Mouse (Mus musculus): ENCODE data around the gene Phf10.
"Not testable (repeated sequence)": the region's sequence is repeated elsewhere in the genome, so short reads cannot be mapped to it uniquely, and the experiment has no call there.

Gene Phf10

GRCm38 (mm10) chr17:14960951-14961556, at the start of gene Phf10:
Gene Phf10, minus strand, starts transcription at chr17:14961273.
- peak; percentile 87 for ATAC-seq (ENCODE audit: insufficient number of reproducible peaks, low FRiP score, low TSS enrichment)

GRCm38 (mm10) chr17:15009706-15010413, 48.8 kb upstream of the Phf10 start, which contains the start of gene Gm3435:
Gene Gm3435, plus strand, starts transcription at chr17:15010176.
- ATAC-seq (ENCODE audit: insufficient number of reproducible peaks, low FRiP score, low TSS enrichment) = peak; percentile 95

- ATAC-seq (ENCODE audit: insufficient number of reproducible peaks, low FRiP score, low TSS enrichment) = not testable (repeated sequence)
Observed at GRCm38 (mm10) chr17:15009088-15009487, 48.0 kb upstream of the Phf10 start.

- ATAC-seq (ENCODE audit: insufficient number of reproducible peaks, low FRiP score, low TSS enrichment) = not testable (repeated sequence)
Observed at GRCm38 (mm10) chr17:15000047-15000446, 39.0 kb upstream of the Phf10 start.

DNA sequence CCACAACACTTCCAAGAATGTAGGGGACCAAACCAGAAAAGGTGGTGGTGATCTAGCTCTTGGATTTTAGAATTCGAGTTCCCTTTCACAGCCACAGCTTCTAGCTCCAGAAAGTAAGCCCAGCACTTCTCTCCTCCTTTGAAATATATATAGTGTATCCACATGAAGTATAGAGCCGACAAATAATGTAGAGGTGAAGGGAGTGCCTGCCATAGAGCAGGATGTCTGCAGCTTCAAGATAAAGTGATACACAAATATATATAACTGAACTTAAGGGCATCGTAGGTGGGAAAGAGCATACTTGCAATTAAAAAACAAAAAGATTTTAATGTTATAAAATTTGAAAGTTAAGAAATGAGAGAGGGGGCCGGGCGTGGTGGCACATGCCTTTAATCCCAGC, 33.1 kb upstream of the Phf10 start:
- not testable (repeated sequence) for ATAC-seq (ENCODE audit: insufficient number of reproducible peaks, low FRiP score, low TSS enrichment)

- peak; percentile 38 for ATAC-seq (ENCODE audit: insufficient number of reproducible peaks, low FRiP score, low TSS enrichment)
Observed at GRCm38 (mm10) chr17:14993139-14993832, 32.2 kb upstream of the Phf10 start.

DNA sequence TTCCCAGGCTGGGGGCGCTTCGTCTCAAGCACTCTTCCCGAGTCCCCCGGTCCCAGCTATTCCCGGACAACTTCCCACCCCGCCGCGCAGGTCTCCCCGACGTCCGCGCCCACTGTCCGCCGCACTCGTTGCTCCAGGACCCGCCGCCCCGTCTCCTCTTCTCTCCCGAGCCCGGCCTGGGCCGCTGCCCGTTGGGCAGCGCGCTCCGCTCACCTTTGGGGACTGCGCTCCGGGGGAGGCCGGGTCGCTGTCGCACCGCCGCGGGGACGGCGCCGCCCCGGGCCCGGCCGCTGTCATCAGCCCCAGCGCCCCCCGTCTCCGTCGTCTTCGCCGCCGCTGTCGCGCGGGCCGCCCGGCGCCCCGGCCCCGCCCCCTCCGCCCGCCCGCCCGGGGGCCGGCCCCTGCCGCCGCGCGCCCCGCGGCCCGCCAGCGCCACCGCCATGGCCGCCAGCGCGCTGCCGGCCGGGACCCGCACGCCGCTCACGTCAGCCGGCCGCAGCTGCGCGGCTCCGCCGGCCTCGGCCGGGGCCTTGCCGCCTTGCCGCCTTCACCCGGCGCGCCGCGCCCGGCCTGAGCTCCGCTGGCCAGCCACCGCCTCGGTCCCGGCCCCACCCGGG, 31.6 kb upstream of the Phf10 start:
- ATAC-seq (ENCODE audit: insufficient number of reproducible peaks, low FRiP score, low TSS enrichment) = peak; percentile 81

DNA sequence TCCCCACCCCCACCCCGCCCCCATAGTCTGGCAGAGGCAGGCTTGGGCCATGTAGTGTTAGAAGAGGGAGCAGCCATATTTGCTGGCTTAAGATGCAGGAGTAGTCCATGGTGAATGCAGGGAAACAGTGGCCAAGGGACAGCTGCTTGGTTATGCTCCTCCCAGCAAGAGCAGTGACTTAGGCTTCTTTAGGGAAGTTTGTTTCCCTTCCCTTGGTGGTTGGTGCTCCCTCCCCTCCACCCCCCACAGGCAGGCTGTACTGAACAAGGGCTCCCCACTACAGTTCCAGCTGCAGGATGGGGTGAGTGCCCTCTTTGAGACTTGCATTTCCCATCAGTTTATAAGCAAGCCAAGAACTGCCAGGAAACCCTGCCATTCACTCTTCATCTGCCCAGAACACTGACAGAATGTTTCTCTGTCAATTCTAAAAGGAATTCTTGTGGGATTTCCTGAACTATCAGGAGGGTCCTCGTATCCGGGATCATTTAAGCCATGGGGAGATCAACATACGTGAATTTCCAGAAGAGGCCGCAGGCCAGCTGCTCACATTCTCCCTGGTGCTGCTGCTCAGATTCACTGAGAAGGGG, 29.1 kb upstream of the Phf10 start:
- not testable (repeated sequence) for ATAC-seq (ENCODE audit: insufficient number of reproducible peaks, low FRiP score, low TSS enrichment)

DNA sequence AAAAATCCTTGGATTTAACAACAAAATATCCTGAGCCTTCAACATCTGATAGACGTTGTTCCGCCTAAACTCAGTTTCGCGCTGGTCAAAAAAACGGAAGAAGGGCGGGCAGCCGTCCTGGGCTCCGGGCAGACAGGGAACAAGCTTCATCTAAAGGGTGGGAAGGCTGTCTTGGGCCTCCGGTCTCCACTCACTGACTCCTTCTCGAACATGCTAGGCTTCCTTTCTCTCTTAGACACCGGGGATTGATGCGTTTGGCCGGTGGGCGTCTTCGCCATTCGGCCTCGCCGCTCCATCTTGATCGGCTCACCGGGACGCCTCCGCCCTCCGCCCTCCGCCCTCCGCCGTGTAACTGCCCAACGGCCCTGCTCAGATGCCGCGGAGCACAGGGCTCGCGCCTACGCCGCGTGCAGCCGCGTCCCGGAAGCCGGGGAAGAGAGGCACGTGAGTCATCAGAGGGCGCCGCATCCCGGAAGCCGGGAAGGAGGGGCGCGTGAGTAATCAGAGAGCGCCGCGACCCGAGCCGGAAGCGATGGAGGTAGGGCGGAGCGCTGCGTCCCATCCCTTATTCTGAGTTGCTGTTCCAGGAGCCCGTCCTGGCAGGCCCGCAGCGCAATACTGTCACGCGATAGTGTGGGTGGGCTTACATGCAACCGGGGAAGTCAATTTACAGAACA, 17.4 kb upstream of the Phf10 start, which contains the start of the genes 9030025P20Rik and Gm3417:
9030025P20Rik (plus strand) TSS at position 107 of the 677 bp plus-strand sequence.
Gm3417 (minus strand) TSS at position 429 of the 677 bp plus-strand sequence.
- ATAC-seq (ENCODE audit: insufficient number of reproducible peaks, low FRiP score, low TSS enrichment) = peak; percentile 95

- ATAC-seq (ENCODE audit: insufficient number of reproducible peaks, low FRiP score, low TSS enrichment) = peak; percentile 58; the same call in 1 of the 2 replicates
Observed at GRCm38 (mm10) chr17:14977718-14978361, 16.8 kb upstream of the Phf10 start.

GRCm38 (mm10) chr17:14968373-14968913, 7.4 kb upstream of the Phf10 start:
- ATAC-seq (ENCODE audit: insufficient number of reproducible peaks, low FRiP score, low TSS enrichment) = not testable (repeated sequence)

DNA sequence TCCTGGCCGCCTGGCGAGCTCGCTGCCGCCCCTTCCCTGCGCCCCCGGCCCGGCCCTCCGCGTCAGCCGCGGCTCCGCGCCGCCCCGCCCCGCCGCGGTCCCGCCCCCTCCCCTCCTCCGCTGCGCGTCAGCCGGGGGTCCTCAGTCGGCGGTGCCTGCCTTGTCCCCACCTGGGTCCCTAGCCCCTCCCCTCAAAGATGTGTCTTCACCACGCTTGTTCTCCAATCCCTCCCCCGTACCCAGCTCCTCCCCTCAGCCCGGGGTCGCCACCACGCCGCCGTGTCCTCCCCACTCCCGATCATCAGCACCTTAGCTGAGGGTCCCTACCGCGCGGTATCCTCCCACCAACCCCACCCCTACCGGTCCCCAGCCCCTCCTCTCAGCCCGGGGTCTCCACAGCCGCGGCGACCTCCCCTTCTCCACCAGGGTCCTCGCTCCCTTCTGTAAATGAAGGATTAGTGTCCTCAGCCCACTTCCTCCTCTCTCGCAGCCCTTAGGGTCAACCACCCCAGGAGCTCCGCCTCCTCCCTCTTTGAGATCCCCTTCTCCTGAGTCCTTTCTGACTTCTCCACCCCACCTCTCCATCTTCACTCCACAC, 583 bp upstream of the Phf10 start:
- ATAC-seq (ENCODE audit: insufficient number of reproducible peaks, low FRiP score, low TSS enrichment) = peak; percentile 59

DNA sequence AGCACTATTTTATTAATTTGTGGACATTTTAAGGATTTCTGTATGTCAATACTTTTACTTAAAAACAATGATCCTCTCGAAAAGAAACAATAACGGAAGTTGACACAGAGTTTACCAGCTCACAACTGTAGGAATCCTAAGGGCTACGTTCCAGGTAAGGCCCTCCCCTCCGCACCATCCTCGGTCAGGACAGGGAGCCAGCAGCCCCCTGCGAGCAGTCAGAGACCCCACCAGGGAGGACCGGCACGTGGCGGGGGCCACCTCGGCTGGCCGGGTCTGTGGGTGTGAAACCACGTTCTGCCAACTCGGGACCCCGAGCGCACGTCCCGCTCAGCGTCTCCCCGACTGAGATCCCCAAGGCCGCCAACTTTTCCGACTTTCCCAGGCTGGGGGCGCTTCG, 553 bp downstream of the Phf10 start:
- ATAC-seq (ENCODE audit: insufficient number of reproducible peaks, low FRiP score, low TSS enrichment) = no peak

- ATAC-seq (ENCODE audit: insufficient number of reproducible peaks, low FRiP score, low TSS enrichment) = no peak
Observed at GRCm38 (mm10) chr17:14959979-14960378, 1.1 kb downstream of the Phf10 start.

DNA sequence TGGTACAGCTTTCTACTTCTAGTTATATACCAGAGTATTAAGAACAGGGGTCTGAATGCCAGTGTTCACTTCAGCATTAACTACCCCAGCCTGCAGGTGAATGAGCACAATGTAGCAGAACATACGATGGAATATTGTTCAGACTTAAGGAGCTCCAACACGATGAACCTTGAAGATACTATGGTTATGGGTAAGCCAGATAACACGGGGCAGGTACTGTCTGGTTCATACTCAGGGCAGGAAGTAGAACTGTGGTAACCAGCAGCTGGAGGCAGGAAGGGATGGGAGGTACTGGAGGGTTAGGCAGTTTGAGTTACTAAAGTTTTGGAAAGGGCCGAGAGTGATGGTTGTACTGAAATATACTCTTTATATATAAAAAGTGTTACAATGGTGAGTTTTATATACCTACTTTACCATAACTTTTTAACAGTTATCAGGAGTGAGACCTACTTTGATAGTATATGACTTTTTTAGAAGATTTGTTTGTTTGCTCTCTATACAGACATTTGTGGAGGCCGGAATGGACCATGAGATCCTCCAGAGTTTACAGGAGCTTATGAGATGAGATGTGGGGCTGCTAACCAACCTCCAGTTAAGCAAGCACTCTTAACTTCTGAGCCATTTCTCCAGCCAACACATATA, 2.3 kb downstream of the Phf10 start:
- ATAC-seq (ENCODE audit: insufficient number of reproducible peaks, low FRiP score, low TSS enrichment) = no peak

- no peak for ATAC-seq (ENCODE audit: insufficient number of reproducible peaks, low FRiP score, low TSS enrichment)
Observed at GRCm38 (mm10) chr17:14953452-14953851, 7.6 kb downstream of the Phf10 start.

DNA sequence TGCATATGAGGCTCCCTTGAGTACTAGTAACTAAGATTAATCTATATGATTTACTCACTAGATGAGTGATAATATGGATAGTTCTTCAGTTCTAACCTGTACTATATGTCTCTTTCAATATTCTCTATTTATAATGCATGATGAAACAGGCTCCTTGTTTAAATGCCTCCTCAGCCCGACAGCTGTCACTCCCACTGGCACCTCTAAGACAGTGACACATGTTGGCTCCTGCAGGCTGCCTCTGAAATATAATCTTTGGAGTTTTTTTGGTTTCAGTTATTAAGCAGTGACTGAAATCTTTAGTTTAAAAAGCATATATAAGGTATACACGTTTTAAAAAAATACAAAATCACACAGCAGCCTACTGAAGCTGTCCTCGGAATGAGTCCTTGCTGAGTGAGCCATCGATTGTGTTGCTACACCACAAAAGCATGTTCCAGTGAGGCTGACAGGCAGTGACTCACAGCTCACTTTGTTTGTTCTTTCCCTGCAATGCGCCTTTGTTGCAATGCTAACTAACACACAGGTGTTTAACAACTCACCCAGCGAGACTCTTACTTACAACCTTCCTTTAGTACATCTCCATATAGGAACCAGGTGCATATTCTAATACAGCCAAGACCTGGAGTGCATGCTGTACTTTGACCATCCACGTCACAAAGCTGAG, 11.8 kb downstream of the Phf10 start:
- ATAC-seq (ENCODE audit: insufficient number of reproducible peaks, low FRiP score, low TSS enrichment) = no peak

- no peak for ATAC-seq (ENCODE audit: insufficient number of reproducible peaks, low FRiP score, low TSS enrichment)
Observed at GRCm38 (mm10) chr17:14944551-14944950, 16.5 kb downstream of the Phf10 start.

All from cerebellum, adult (tissue).